Mouse (Mus musculus) lung, embryonic 16.5 days (tissue): ENCODE data around the gene Klrb1. TPM values are rescaled to one million over a fixed set of nuclear protein-coding genes. Genes with fewer than 3 reads are reported as not detected.
"Not testable (repeated sequence)": the region's sequence is repeated elsewhere in the genome, so short reads cannot be mapped to it uniquely, and the experiment has no call there.

Experiments used
- ATAC-seq: fragments of 200-750 bp; cut with Nextera tagmentation; 2 replicates; pipeline ENCODE4 v1.8.0; 2017; ENCODE audit warnings: low read depth, mild to moderate bottlenecking, moderate library complexity
- H3K27ac ChIP-seq: fragments of 300-500 bp; sonication (generic); 2 replicates; pipeline ENCODE4 v1.5.1; 2014; ENCODE audit warnings: mild to moderate bottlenecking, control low read depth, low read length
- H3K27me3 ChIP-seq: fragments of 300-500 bp; sonication (generic); 2 replicates; pipeline ENCODE4 v1.6.1; 2014; ENCODE audit warnings: low read depth, low read length, mixed read lengths; ENCODE audit not compliant: control insufficient read depth, insufficient read depth
- H3K36me3 ChIP-seq: fragments of 300-500 bp; sonication (generic); 2 replicates; pipeline ENCODE4 v1.6.1; 2014; ENCODE audit warnings: low read length; ENCODE audit not compliant: control insufficient read depth, insufficient read depth
- H3K4me1 ChIP-seq: fragments of 300-500 bp; sonication (generic); replicated peaks from 2 replicates; pipeline ENCODE4 v1.6.1; 2014; ENCODE audit warnings: low read length, mixed read lengths; ENCODE audit not compliant: control insufficient read depth, insufficient read depth
- H3K4me2 ChIP-seq: fragments of 300-500 bp; sonication (generic); 2 replicates; pipeline ENCODE4 v1.6.1; 2014; ENCODE audit warnings: low read depth, low read length, control low read depth
- H3K4me3 ChIP-seq: fragments of 300-500 bp; sonication (generic); 2 replicates; pipeline ENCODE4 v1.5.1; 2014; ENCODE audit warnings: mild to moderate bottlenecking, low read length, control low read depth
- H3K9ac ChIP-seq: fragments of 300-500 bp; sonication (generic); 2 replicates; pipeline ENCODE4 v1.6.1; 2014; ENCODE audit warnings: low read length, control low read depth
- H3K9me3 ChIP-seq: fragments of 300-500 bp; sonication (generic); 2 replicates; pipeline ENCODE4 v1.6.1; 2016; ENCODE audit warnings: low read length; ENCODE audit not compliant: control insufficient read depth
- WGBS: fragments of 180-500 bp; shearing (Covaris S2); extraction: QIAGEN DNeasy Blood & Tissue Kit; methylation state at CpG from one replicate; pipeline ENCODE4 v1.1.7; 2014; 5-methylcytosine and 5-hydroxymethylcytosine counted together
- polyA plus RNA-seq: library from polyadenylated mRNA; unstranded; fragments of >200 nt; fragmentation: Nextera tagmentation; extraction: Ambion mirVana; gene quantifications from 2 replicates; pipeline ENCODE4 v1.2.1, GENCODE M21; 2015

The Klrb1 gene
- not detected in 2 replicates for polyA plus RNA-seq

GRCm38 (mm10) chr6:128722959-128723358, at the start of gene Klrb1:
Gene Klrb1 (minus strand): TSS chr6:128723059.
- no peaks in the 10 kb centered on the region for H3K9me3 ChIP-seq
- WGBS = 83% methylated on average over 4 of the region's 4 CpGs
- H3K4me3 ChIP-seq = no peak within 1 kb of the TSS
- no peaks in the 10 kb centered on the region for H3K27me3 ChIP-seq
- no peak for ATAC-seq
- no peak within 1 kb of the TSS for H3K9ac ChIP-seq
- no peak within 1 kb of the TSS for H3K4me2 ChIP-seq
- no peak within 1 kb of the TSS for H3K27ac ChIP-seq
- H3K36me3 ChIP-seq = no peaks in the 10 kb centered on the region
- H3K4me1 ChIP-seq = no peaks in the 10 kb centered on the region

DNA sequence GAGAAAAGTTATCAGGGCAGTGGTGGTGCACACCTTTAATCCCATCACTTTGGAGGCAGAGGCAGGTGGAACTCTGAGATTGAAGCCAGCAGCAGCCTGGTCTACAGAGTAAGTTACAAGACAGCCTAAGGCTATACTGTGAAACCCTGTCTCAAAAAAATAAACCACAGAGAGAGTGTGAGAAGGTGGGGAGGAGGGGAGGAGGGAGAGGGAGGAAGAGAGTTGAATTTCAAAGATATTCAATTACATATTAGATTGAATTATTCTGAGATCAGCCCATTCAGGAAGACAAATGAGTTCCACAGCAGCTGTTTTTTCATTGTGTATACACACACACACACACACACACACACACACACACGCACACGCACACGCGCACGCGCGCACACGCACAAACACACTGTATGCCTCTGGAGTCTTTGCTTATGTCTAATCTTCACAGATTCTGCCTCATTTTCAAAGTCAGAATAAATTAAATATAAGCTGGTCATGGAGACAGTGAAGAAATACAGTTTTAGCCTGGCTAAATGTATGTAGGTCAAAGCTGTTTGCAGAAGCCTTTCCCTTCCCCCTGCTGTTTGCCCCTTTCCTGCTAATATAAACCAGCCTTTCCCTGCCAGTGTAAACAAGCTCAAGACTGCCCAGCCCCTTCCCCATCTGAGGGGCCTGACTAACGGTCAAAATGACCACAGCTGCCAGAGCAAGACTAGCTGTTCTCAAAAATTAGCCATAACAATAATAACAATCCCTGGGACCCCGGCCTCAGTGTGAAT, 46.8 kb upstream of the Klrb1 start:
- peak overlapping the region; percentile 69 for H3K27ac ChIP-seq
- H3K4me2 ChIP-seq = peak overlapping the region; percentile 26
- peaks cover 10% of the 10 kb centered on the region; the same call in 1 of the 2 replicates for H3K4me1 ChIP-seq
- H3K9ac ChIP-seq = no peak overlapping the region
- H3K4me3 ChIP-seq = peak overlapping the region; percentile 26; the same call in 1 of the 2 replicates
- peak; percentile 81 for ATAC-seq
- H3K9me3 ChIP-seq = no peaks in the 10 kb centered on the region
- no peaks in the 10 kb centered on the region for H3K27me3 ChIP-seq
- WGBS = 56% methylated on average over 10 of the region's 10 CpGs
- H3K36me3 ChIP-seq = no peaks in the 10 kb centered on the region

DNA sequence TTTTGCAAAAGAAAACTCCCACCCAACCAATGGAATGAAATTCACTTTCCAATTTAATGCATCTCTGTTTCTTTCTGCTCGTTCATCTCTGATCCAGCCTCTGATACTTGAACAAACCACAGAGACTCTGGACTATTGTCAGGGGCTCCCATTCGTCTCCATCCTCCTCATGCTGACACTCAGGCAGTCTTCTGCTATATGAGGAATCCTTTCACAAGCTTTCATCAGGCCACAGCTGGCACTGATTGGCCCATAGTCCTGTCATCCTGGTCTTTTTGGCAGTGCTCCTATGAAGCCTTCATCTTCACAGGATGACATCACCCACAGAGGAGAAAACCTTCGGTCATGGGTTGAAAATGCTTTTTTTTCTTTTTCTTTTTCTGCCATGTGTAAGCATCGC, 45.2 kb upstream of the Klrb1 start:
- no peak overlapping the region for H3K27ac ChIP-seq
- H3K36me3 ChIP-seq = no peaks in the 10 kb centered on the region
- no peak overlapping the region for H3K4me3 ChIP-seq
- ATAC-seq = no peak
- WGBS = 64% methylated on average over 4 of the region's 4 CpGs
- no peaks in the 10 kb centered on the region for H3K9me3 ChIP-seq
- no peak overlapping the region for H3K4me2 ChIP-seq
- H3K4me1 ChIP-seq = peaks cover 10% of the 10 kb centered on the region; the same call in 1 of the 2 replicates
- H3K9ac ChIP-seq = no peak overlapping the region
- no peaks in the 10 kb centered on the region for H3K27me3 ChIP-seq

- H3K4me1 ChIP-seq = peaks cover 10% of the 10 kb centered on the region; the same call in 1 of the 2 replicates
- H3K9me3 ChIP-seq, H3K9ac ChIP-seq, H3K27me3 ChIP-seq, H3K27ac ChIP-seq, H3K4me3 ChIP-seq, ATAC-seq, H3K4me2 ChIP-seq, H3K36me3 ChIP-seq: not testable (repeated sequence)
- WGBS = 45% methylated on average over 6 of the region's 6 CpGs
These were observed 43.8 kb upstream of the Klrb1 start for GRCm38 (mm10) chr6:128766486-128767254.

GRCm38 (mm10) chr6:128765211-128765610, 42.4 kb upstream of the Klrb1 start:
- Histone ChIP-seq H3K4me2 (no peak overlapping the region), H3K27me3 (no peaks in the 10 kb centered on the region), H3K27ac (no peak overlapping the region), H3K4me1 (peaks cover 13% of the 10 kb centered on the region; the same call in 1 of the 2 replicates), H3K36me3 (no peaks in the 10 kb centered on the region), H3K9me3 (no peaks in the 10 kb centered on the region), H3K9ac (no peak overlapping the region), H3K4me3 (no peak overlapping the region)
- 69% methylated on average over 1 of the region's 1 CpGs for WGBS
- ATAC-seq = no peak

DNA sequence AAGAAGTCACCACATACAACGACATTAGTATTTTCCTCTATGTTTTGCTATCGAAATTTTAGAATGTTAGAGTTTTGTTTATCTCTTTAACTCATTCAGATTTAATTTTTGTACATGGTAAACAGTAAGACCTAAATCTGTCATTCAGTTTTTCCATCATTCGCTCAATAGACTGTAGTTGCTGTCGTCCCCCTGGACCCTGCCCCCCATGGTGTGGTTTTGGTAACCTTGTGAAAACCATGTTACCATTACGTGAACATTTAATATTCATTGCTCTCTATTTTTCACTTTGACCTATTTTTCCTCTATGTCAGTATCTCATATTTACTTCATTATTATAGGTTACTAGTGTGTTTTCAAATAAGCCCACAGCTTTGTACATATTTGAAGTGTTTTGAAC, 41.7 kb upstream of the Klrb1 start:
- Histone ChIP-seq H3K9me3 (no peaks in the 10 kb centered on the region), H3K27ac (peak overlapping the region; percentile 36; the same call in 1 of the 2 replicates), H3K4me2 (peak overlapping the region; percentile 50), H3K4me3 (peak overlapping the region; percentile 46), H3K36me3 (no peaks in the 10 kb centered on the region), H3K27me3 (no peaks in the 10 kb centered on the region), H3K4me1 (peaks cover 7% of the 10 kb centered on the region; the same call in 1 of the 2 replicates), H3K9ac (peak overlapping the region; percentile 35; the same call in 1 of the 2 replicates)
- WGBS = 18% methylated on average over 5 of the region's 5 CpGs
- no peak for ATAC-seq

- H3K27me3 ChIP-seq = no peaks in the 10 kb centered on the region
- ATAC-seq = peak; percentile 94
- H3K9me3 ChIP-seq = no peaks in the 10 kb centered on the region
- peak overlapping the region; percentile 76 for H3K27ac ChIP-seq
- peaks cover 5% of the 10 kb centered on the region; the same call in 1 of the 2 replicates for H3K4me1 ChIP-seq
- no peaks in the 10 kb centered on the region for H3K36me3 ChIP-seq
- H3K4me3 ChIP-seq = peak overlapping the region; percentile 65
- H3K4me2 ChIP-seq = peak overlapping the region; percentile 81
- peak overlapping the region; percentile 76 for H3K9ac ChIP-seq
- 1% methylated on average over 30 of the region's 30 CpGs for WGBS
These were observed 41.1 kb upstream of the Klrb1 start for GRCm38 (mm10) chr6:128763736-128764523.

DNA sequence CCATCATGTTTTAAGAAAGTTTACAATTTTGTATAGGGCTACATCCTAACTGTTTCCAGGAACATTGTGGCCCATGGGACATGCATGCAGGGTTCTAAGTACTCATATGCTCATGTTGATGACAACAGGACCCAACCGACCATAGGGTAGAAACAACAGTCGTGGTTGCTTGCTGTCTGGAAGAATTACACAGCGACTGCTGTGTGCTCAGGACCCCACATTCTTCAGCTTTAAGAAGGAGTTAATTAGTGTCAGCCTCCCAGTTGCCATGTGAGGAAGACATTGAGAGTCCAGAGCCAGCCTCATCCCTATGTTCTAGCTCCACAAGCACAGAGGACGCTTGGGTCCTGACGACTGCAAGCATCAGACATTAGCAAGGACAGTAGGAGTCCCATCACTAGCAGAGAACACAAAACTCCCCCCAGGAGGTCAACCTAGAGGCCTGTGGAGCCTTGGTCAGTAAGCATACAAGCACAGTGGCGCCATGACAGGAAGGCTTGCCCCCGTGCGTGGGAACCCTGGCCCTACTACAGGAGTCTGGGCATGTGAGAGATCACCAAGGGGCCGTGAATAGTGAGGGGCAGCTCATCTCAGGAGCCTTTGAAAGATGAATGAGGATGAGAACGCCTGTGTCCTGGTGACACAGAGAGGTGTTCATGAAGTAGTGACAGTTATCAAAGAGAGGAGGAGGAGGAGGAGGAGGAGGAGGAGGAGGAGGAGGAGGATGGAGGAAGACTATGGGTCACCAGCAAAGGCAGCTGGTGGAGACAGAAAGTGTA, 40.2 kb upstream of the Klrb1 start:
- H3K27ac ChIP-seq, H3K27me3 ChIP-seq, H3K9ac ChIP-seq, ATAC-seq, H3K4me1 ChIP-seq, H3K36me3 ChIP-seq, H3K9me3 ChIP-seq: not testable (repeated sequence)
- Histone ChIP-seq H3K4me3 (peak overlapping the region; percentile 65), H3K4me2 (peak overlapping the region; percentile 81)
- WGBS = 70% methylated on average over 8 of the region's 10 CpGs
